Mouse (Mus musculus): Measurements from ENCODE around the gene Irak2.

- TF ChIP-seq CEBPB (IDR thresholded peaks at IDR 0.05; ENCODE audit: low read depth) (no peak), CTCF (IDR thresholded peaks at IDR 0.05; ENCODE audit: control insufficient read depth, insufficient read depth, insufficient read length) (no peak), MYOG (IDR thresholded peaks at IDR 0.05; ENCODE audit: control insufficient read depth, extremely low read depth, insufficient read length) (no peak), USF1 (IDR thresholded peaks at IDR 0.05; ENCODE audit: low read depth) (no peak), FOSL1 (IDR thresholded peaks at IDR 0.05; ENCODE audit: insufficient read depth, low read length, poor library complexity, severe bottlenecking) (no peak)
These were observed 34.7 kb downstream of the Irak2 start for GRCm38 (mm10) chr6:113672989-113673388.

All from C2C12 (cell line).